ENCODE assay signal across 23 mouse cellular contexts in the genomic region with DNA sequence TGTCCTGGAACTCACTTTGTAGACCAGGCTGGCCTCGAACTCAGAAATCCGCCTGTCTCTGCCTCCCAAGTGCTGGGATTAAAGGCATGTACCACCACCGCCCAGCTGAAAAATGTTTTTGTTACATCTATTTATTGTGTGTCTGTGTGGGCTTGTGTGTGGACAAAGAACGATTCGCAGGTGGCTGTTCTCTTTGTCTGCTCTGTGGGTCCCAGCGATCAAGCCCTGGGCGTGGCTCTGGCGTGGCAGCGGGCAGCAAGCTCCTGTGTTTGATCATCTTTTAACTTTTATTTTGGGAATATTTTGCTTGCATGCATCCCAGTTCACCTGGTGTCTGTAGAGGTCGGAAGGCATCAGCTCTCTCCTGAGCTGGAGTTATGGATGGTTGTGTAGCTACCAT. TPM values are rescaled to one million over a fixed set of nuclear protein-coding genes. Genes with fewer than 3 reads are reported as not detected.
DNase-seq lines count a peak whose midpoint lies in the region.
"Had no signal": no experiment of that assay in that cellular context is flagged by ENCODE, and none has a peak within 500 bp of the region (broad histone marks: within the 10 kb centered on the region; RNA-seq: fewer than 3 reads in every experiment).

No protein-coding gene starts in this region.

- H3K27ac ChIP-seq in limb, embryonic 10.5 days: no peak overlapping the region

- no peaks in the 10 kb centered on the region for H3K27me3 ChIP-seq in limb, embryonic 10.5 days (ENCODE audit: low read depth, poor library complexity, severe bottlenecking)
- H3K27me3 ChIP-seq: CH12.LX, Patski had no signal

- 97% methylated on average over 10 of the region's 10 CpGs for WGBS in limb, embryonic 10.5 days

- H3K36me3 ChIP-seq in limb, embryonic 10.5 days: peaks cover 18% of the 10 kb centered on the region

- intact Hi-C loops in left cerebral cortex, postnatal 4 days (cut with DNase I): no loop called here

- no peaks in the 10 kb centered on the region for H3K9me3 ChIP-seq in limb, embryonic 10.5 days (replicated peaks)
- H3K9me3 ChIP-seq: G1E had no signal

- no peaks in the 10 kb centered on the region for H3K4me1 ChIP-seq in limb, embryonic 10.5 days

- H3K4me3 ChIP-seq in limb, embryonic 10.5 days: no peak overlapping the region

- DNase-seq in ES-CJ7 (ENCODE audit: low read depth, low spot score) (peak; percentile 25), R1 (ENCODE audit: low read depth, low spot score) (peak; percentile 67), ZHBTc4 (ENCODE audit: low read depth, low spot score) (peak; percentile 67)
- DNase-seq in left cerebral cortex, adult 8-10 months (ENCODE audit: low spot score in 2 of 2): no peak
- no peak for DNase-seq in limb, embryonic 10.5 days (ENCODE audit: low spot score)
- DNase-seq in left cerebral cortex, postnatal 4 days: no peak
- DNase-seq: adrenal gland, adult 2 months; adrenal gland, adult 8-10 months; adrenal gland, postnatal 10 days; adrenal gland, postnatal 14 days; adrenal gland, postnatal 25 days; adrenal gland, postnatal 36 days; B cell, adult 2 months; cerebellum, adult 11 months; cerebellum, adult 11-12 months; cerebellum, adult 18-20 months; cerebellum, adult 2 months; cerebellum, adult 8-10 months; cerebellum, adult 9-10 months had no signal

RNA-seq across cellular contexts. Expression of a gene that starts 47.6 kb away (rescaled TPM):
- 10 to 100 TPM; 58.0 to 60.8 (median 60.2) TPM for total RNA-seq in left cerebral cortex, adult 8-10 months (2022)
- polyA plus RNA-seq in limb, embryonic 10.5 days (2016; fragmentation: Nextera tagmentation; extraction: Ambion mirVana): 103 and 111 TPM in 2 replicates
- total RNA-seq in left cerebral cortex, postnatal 4 days (2021): 10 to 100 TPM; 60.2 to 60.8 TPM

RNA-seq across cellular contexts. Expression of a gene that starts 48.0 kb away (rescaled TPM):
- 10 to 100 TPM; 16.5 to 20.1 (median 17.6) TPM for total RNA-seq in left cerebral cortex, adult 8-10 months (2022)
- 32.1 and 36.5 TPM in 2 replicates for polyA plus RNA-seq in limb, embryonic 10.5 days (2016; fragmentation: Nextera tagmentation; extraction: Ambion mirVana)
- 10 to 100 TPM; 25.8 to 27.1 TPM for total RNA-seq in left cerebral cortex, postnatal 4 days (2021)

RNA-seq across cellular contexts. Expression of a gene that starts 55.4 kb away (rescaled TPM):
- 100 to 1,000 TPM; 540 to 596 (median 571) TPM for total RNA-seq in left cerebral cortex, adult 8-10 months (2022)
- polyA plus RNA-seq in limb, embryonic 10.5 days (2016; fragmentation: Nextera tagmentation; extraction: Ambion mirVana): 1.1 and 2.0 TPM in 2 replicates
- 100 to 1,000 TPM; 312 to 345 TPM for total RNA-seq in left cerebral cortex, postnatal 4 days (2021)
- total RNA-seq: G1E, MEL had no signal
- polyA plus RNA-seq: G1E had no signal

Comparison
In these comparisons a context has a peak if more than half of its experiments do, and no peak if none do; other contexts are left out.
1. DNase-seq: peak in ES-CJ7 (single experiment), R1 (single experiment) and ZHBTc4 (single experiment); none in left cerebral cortex, adult 8-10 months (0 of 2), limb, embryonic 10.5 days (single experiment) and left cerebral cortex, postnatal 4 days (single experiment).